Mouse (Mus musculus) ES-E14 (cell line): ENCODE results near the gene Gpx3. TPM values are rescaled to one million over a fixed set of nuclear protein-coding genes. Genes with fewer than 3 reads are reported as not detected.
"Not testable (repeated sequence)": the region's sequence is repeated elsewhere in the genome, so short reads cannot be mapped to it uniquely, and the experiment has no call there.

Experiments used
- DNase-seq: peaks from one replicate; pipeline ENCODE4 v3.0.0-alpha.2; 2013; ENCODE audit warnings: low read depth, low spot score
- H3K27ac ChIP-seq: 2 replicates; pipeline ENCODE4 v1.5.1; 2012; ENCODE audit warnings: low read depth, mild to moderate bottlenecking, low read length, moderate library complexity, mixed read lengths; ENCODE audit not compliant: poor library complexity, insufficient read depth, severe bottlenecking
- H3K36me3 ChIP-seq: 2 replicates; pipeline ENCODE4 v1.6.1; 2012; ENCODE audit warnings: mild to moderate bottlenecking, low read length, moderate library complexity, mixed read lengths; ENCODE audit not compliant: control insufficient read depth, poor library complexity, insufficient read depth, severe bottlenecking
- H3K4me1 ChIP-seq, 2 experiments: fragments of 150-350 bp in 1 of 2; sonication (generic) in 1 of 2; 2 replicates each; pipeline ENCODE4 v1.6.1; 2012; ENCODE audit warnings: low read length in 2 of 2, mild to moderate bottlenecking in 1 of 2, mixed read lengths in 1 of 2; ENCODE audit not compliant: control insufficient read depth in 2 of 2, insufficient read depth in 2 of 2, poor library complexity in 1 of 2
- H3K4me3 ChIP-seq, 2 experiments: fragments of 150-350 bp in 1 of 2; sonication (generic) in 1 of 2; 2 replicates each; pipeline ENCODE4 v1.5.1; 2012; ENCODE audit warnings: low read length in 2 of 2, low read depth in 1 of 2, mild to moderate bottlenecking in 1 of 2, mixed read lengths in 1 of 2; ENCODE audit not compliant: insufficient read depth in 1 of 2, poor library complexity in 1 of 2, severe bottlenecking in 1 of 2
- H3K9ac ChIP-seq: 2 replicates; pipeline ENCODE4 v1.6.1; 2012; ENCODE audit warnings: low read depth, mild to moderate bottlenecking, low read length, mixed read lengths; ENCODE audit not compliant: poor library complexity, insufficient read depth, severe bottlenecking
- H3K9me3 ChIP-seq: fragments of 150-350 bp; sonication (generic); 2 replicates; pipeline ENCODE4 v1.6.1; 2012; ENCODE audit warnings: low read depth, mild to moderate bottlenecking, low read length; ENCODE audit not compliant: control insufficient read depth, insufficient read depth
- CHD2 ChIP-seq: IDR thresholded peaks from 2 replicates; pipeline ENCODE4 v1.6.1; 2014; ENCODE audit warnings: mild to moderate bottlenecking, low read depth, low read length, inconsistent platforms
- HCFC1 ChIP-seq: IDR thresholded peaks from 2 replicates; pipeline ENCODE4 v1.6.1; 2012; ENCODE audit warnings: low read length, inconsistent platforms, borderline replicate concordance; ENCODE audit not compliant: insufficient read depth
- MAFK ChIP-seq: IDR thresholded peaks from 2 replicates; pipeline ENCODE4 v1.6.1; 2014; ENCODE audit warnings: mild to moderate bottlenecking, low read depth, low read length, inconsistent platforms; ENCODE audit not compliant: insufficient read depth
- ZC3H11A ChIP-seq: IDR thresholded peaks from 2 replicates; pipeline ENCODE4 v1.6.1; 2012; ENCODE audit warnings: low read depth, mild to moderate bottlenecking, inconsistent platforms, low read length, borderline replicate concordance
- ZNF384 ChIP-seq: IDR thresholded peaks from 2 replicates; pipeline ENCODE4 v1.6.1; 2012; ENCODE audit warnings: low read depth, low read length, inconsistent platforms
- in situ Hi-C, 2 experiments: fragments of 600-800 bp; cut with MboI; formaldehyde crosslinking; loops; one replicate each; pipeline ENCODE4 v1.15.1; 2025; ENCODE audit warnings: low sequenced_read_pairs in 2 of 2, inconsistent platforms in 1 of 2; ENCODE audit not compliant: unreplicated experiment in 2 of 2
- total RNA-seq: library from RNA; depleted of rRNA; stranded (reverse); fragments of 300-350 nt; gene quantifications from 2 replicates; pipeline ENCODE4 v1.2.3, GENCODE M21; 2012

Gpx3 gene
- total RNA-seq, 1 experiment, result 11.4 TPM

DNA sequence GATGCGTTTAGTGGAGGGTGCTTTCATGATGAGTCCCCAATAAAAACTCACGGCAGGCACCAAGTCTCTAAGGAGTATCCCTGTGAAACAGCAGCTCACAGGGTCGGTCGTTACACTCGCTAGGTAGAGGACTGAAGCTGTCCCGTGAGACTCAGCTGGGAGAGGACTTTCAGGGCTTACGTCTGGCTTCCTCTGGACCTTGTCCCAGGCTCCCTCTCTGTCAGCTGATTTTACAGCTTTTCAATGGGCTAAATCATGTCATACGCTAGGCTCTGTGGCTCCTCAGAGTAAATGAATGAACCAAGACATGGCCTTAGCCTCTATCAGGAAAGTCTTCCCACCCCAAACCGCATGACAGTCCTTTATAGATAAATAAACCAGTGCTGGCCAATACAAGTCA lies 7.7 kb upstream of the Gpx3 start:
- no peak for DNase-seq
- Histone ChIP-seq H3K9me3 (no peaks in the 10 kb centered on the region), H3K9ac (no peak overlapping the region), H3K27ac (no peak overlapping the region), H3K36me3 (no peaks in the 10 kb centered on the region), H3K4me1 (no peaks in the 10 kb centered on the region), H3K4me3 (no peak overlapping the region)
- in situ Hi-C loops, result no loop called here
- no peak for TF ChIP-seq CHD2
- no peak for TF ChIP-seq MAFK
- TF ChIP-seq ZC3H11A, result no peak
- no peak for TF ChIP-seq HCFC1
- no peak for TF ChIP-seq ZNF384

DNA sequence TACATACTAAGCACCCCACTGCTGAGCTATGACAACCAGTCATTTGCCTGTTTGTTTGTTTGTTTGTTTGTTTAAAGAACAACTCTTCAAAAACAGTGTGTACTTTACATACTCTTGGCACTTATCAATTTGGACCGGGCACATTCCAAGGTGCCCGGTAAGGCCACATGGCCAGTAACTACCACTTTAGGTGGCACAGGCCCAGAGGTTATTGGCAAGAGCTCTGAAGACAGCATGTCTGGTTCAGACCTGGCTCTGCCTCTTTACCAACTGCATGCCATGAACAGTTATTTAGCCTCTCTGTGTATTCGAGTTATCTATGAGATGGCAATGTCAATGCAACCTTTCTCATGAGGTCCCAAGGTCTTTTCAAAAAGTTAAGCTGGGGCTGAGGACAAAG lies 5.6 kb upstream of the Gpx3 start:
- H3K9ac ChIP-seq, H3K27ac ChIP-seq, in situ Hi-C loops, H3K9me3 ChIP-seq, H3K36me3 ChIP-seq, H3K4me1 ChIP-seq, DNase-seq, H3K4me3 ChIP-seq: not testable (repeated sequence)

DNA sequence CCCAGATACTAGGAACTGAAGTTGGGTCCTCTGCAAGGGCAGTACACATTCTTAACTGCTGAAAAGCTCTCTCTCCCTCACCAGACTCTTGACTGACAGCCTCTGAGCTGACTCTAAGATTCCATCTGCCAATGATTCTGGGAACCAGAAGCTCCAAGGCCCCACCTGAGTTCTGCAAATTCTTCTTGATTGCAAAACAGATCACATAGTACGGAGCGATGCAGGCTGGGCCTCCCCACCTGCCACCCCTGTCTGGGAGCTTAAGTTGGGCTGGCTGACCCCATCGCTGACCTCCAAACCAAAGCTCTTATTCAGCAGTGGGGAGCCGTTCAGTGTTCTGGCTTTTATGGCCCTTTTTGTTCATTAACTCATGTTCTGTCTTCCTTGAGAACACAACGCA lies 4.8 kb upstream of the Gpx3 start:
- Histone ChIP-seq H3K27ac (no peak overlapping the region), H3K4me1 (no peaks in the 10 kb centered on the region), H3K9me3 (no peaks in the 10 kb centered on the region), H3K4me3 (no peak overlapping the region), H3K9ac (no peak overlapping the region), H3K36me3 (no peaks in the 10 kb centered on the region)
- in situ Hi-C loops, result no loop called here
- TF ChIP-seq ZC3H11A (no peak), MAFK (no peak), HCFC1 (no peak), ZNF384 (no peak), CHD2 (no peak)
- DNase-seq, result no peak

DNA sequence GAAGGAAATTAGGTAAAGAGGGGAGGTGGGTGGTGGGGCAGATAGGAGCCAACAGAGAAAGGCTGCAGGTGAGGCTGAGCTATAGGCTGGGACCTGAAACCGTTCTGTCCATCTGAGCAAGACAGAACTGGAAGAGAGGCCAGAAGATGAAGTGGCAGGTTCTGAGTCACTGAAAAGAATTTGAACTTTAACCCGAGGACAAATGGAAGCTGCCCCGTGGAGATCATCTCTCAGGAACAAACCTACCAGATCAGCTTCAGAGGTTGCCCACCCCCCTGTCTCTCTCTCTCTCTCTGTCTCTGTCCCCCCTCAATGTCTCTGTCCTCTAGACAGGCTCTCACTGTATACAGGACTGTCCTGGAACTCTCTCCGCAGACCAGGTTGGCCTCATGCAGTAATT lies 2.6 kb upstream of the Gpx3 start:
- TF ChIP-seq CHD2 (no peak), ZC3H11A (no peak), ZNF384 (no peak), MAFK (no peak), HCFC1 (no peak)
- Histone ChIP-seq H3K9ac (no peak overlapping the region), H3K4me1 (peaks cover 0 to 2% of the 10 kb centered on the region in 2 experiments; a peak in 1 of 4 replicates), H3K4me3 (no peak overlapping the region), H3K36me3 (no peaks in the 10 kb centered on the region), H3K27ac (no peak overlapping the region), H3K9me3 (no peaks in the 10 kb centered on the region)
- in situ Hi-C loops, result no loop called here
- DNase-seq, result no peak

DNA sequence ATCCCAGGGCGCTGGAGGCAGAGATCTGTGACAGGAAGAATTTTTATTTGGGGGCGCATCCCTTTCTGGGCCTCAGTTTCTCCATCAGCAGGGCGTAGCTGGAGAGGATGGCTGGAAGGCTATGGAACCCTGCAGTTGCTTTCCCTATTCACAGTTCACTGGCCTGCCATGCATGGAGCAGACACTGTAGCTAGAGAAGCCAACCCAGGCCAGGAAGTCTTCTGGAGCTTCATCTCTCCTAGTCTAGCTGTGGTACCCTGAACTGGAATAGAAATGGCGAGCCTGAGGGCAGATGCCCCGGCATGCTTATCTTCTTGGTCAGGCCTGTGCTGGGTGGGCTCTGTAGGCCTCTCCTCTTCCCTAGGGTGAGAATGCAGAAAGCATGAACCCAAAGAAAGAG lies 1.1 kb downstream of the Gpx3 start:
- no peak overlapping the region for H3K9ac ChIP-seq
- peaks cover 0 to 2% of the 10 kb centered on the region in 2 experiments; a peak in 1 of 4 replicates for H3K4me1 ChIP-seq
- in situ Hi-C loops, result no loop called here
- H3K4me3 ChIP-seq, result peak overlapping the region; percentile 66 to 80; a peak in 3 of 4 replicates
- no peak for DNase-seq
- TF ChIP-seq CHD2, result no peak
- no peak for TF ChIP-seq HCFC1
- TF ChIP-seq ZC3H11A, result no peak
- no peak for TF ChIP-seq MAFK
- TF ChIP-seq ZNF384, result no peak
- no peak overlapping the region for H3K27ac ChIP-seq
- no peaks in the 10 kb centered on the region for H3K36me3 ChIP-seq
- H3K9me3 ChIP-seq, result no peaks in the 10 kb centered on the region
